Mouse (Mus musculus): ENCODE results near the gene Nucb1. TPM values are rescaled to one million over a fixed set of nuclear protein-coding genes. Genes with fewer than 3 reads are reported as not detected.
"Not testable (repeated sequence)": the region's sequence is repeated elsewhere in the genome, so short reads cannot be mapped to it uniquely, and the experiment has no call there.

Nucb1 gene
- total and polyA plus RNA-seq, 2 experiments from 2014 or later = 137 TPM

- Histone ChIP-seq H3K9me3 (ENCODE audit: low read length) (no peaks in the 10 kb centered on the region), H3K4me3 (ENCODE audit: low read depth, low read length) (no peak overlapping the region), H3K4me2 (ENCODE audit: low read depth, low read length, poor library complexity, severe bottlenecking) (no peak overlapping the region), H3K27ac (ENCODE audit: low read depth, low read length) (peak overlapping the region; percentile 82; the same call in 1 of the 2 replicates), H3K9ac (replicated peaks; ENCODE audit: low read length, poor library complexity, severe bottlenecking) (no peak overlapping the region), H3K4me1 (ENCODE audit: insufficient read depth, low read length) (peaks cover 14% of the 10 kb centered on the region), H3K27me3 (ENCODE audit: insufficient read depth, low read length) (no peaks in the 10 kb centered on the region), H3K36me3 (ENCODE audit: insufficient read depth, low read length) (peaks cover 27% of the 10 kb centered on the region)
- no peak for TF ChIP-seq CTCF (IDR thresholded peaks at IDR 0.05)
- ATAC-seq (ENCODE audit: low FRiP score) (no peak), DNase-seq (ENCODE audit: low spot score) (peak; percentile 72)
- 44% methylated on average over 13 of the region's 13 CpGs for WGBS
Observed at GRCm38 (mm10) chr7:45460860-45461314, 49.3 kb downstream of the Nucb1 start.

- peak overlapping the region; percentile 82 for H3K27ac ChIP-seq (ENCODE audit: low read depth, low read length)
- no peak for DNase-seq (ENCODE audit: low spot score)
- peaks cover 12% of the 10 kb centered on the region for H3K4me1 ChIP-seq (ENCODE audit: insufficient read depth, low read length)
- H3K36me3 ChIP-seq (ENCODE audit: insufficient read depth, low read length) = peaks cover 32% of the 10 kb centered on the region
- peak overlapping the region; percentile 47 for H3K4me2 ChIP-seq (ENCODE audit: low read depth, low read length, poor library complexity, severe bottlenecking)
- no peak overlapping the region for H3K9ac ChIP-seq (replicated peaks; ENCODE audit: low read length, poor library complexity, severe bottlenecking)
- H3K9me3 ChIP-seq (ENCODE audit: low read length) = no peaks in the 10 kb centered on the region
- H3K27me3 ChIP-seq (ENCODE audit: insufficient read depth, low read length) = no peaks in the 10 kb centered on the region
- ATAC-seq (ENCODE audit: low FRiP score) = no peak; the same call in 1 of the 2 replicates
- 70% methylated on average over 7 of the region's 7 CpGs for WGBS
- H3K4me3 ChIP-seq (ENCODE audit: low read depth, low read length) = peak overlapping the region; percentile 74; the same call in 1 of the 2 replicates
- no peak for TF ChIP-seq CTCF (IDR thresholded peaks at IDR 0.05)
Observed at GRCm38 (mm10) chr7:45460377-45460776, 49.8 kb downstream of the Nucb1 start.

- peaks cover 37% of the 10 kb centered on the region for H3K36me3 ChIP-seq (ENCODE audit: insufficient read depth, low read length)
- 1% methylated on average over 23 of the region's 37 CpGs for WGBS
- H3K4me3 ChIP-seq (ENCODE audit: low read depth, low read length) = peak within 1 kb of the TSS; percentile 74
- peak within 1 kb of the TSS; percentile 89 for H3K27ac ChIP-seq (ENCODE audit: low read depth, low read length)
- ATAC-seq (ENCODE audit: low FRiP score) (peak; percentile 95), DNase-seq (ENCODE audit: low spot score) (peak; percentile 100)
- peak within 1 kb of the TSS; percentile 83 for H3K9ac ChIP-seq (replicated peaks; ENCODE audit: low read length, poor library complexity, severe bottlenecking)
- H3K9me3 ChIP-seq (ENCODE audit: low read length); H3K27me3 ChIP-seq (ENCODE audit: insufficient read depth, low read length); H3K4me1 ChIP-seq (ENCODE audit: insufficient read depth, low read length): not testable (repeated sequence)
- H3K4me2 ChIP-seq (ENCODE audit: low read depth, low read length, poor library complexity, severe bottlenecking) = peak within 1 kb of the TSS; percentile 74
Observed at GRCm38 (mm10) chr7:45459564-45460140, 50.6 kb downstream of the Nucb1 start, which contains the start of gene Ftl1. TSS of gene Ftl1 (minus strand) at chr7:45459884.

- H3K4me2 ChIP-seq (ENCODE audit: low read depth, low read length, poor library complexity, severe bottlenecking) = peak overlapping the region; percentile 74
- ATAC-seq (ENCODE audit: low FRiP score) (peak; percentile 81), DNase-seq (ENCODE audit: low spot score) (peak; percentile 86)
- H3K27ac ChIP-seq (ENCODE audit: low read depth, low read length) = peak overlapping the region; percentile 89
- peak overlapping the region; percentile 83 for H3K9ac ChIP-seq (replicated peaks; ENCODE audit: low read length, poor library complexity, severe bottlenecking)
- no peaks in the 10 kb centered on the region for H3K27me3 ChIP-seq (ENCODE audit: insufficient read depth, low read length)
- peak overlapping the region; percentile 74 for H3K4me3 ChIP-seq (ENCODE audit: low read depth, low read length)
- peaks cover 10% of the 10 kb centered on the region for H3K4me1 ChIP-seq (ENCODE audit: insufficient read depth, low read length)
- WGBS = under 1% methylated on average over 41 of the region's 43 CpGs
- no peaks in the 10 kb centered on the region for H3K9me3 ChIP-seq (ENCODE audit: low read length)
- no peak for TF ChIP-seq CTCF (IDR thresholded peaks at IDR 0.05)
- H3K36me3 ChIP-seq (ENCODE audit: insufficient read depth, low read length) = peaks cover 41% of the 10 kb centered on the region
Observed at GRCm38 (mm10) chr7:45458748-45459563, 51.2 kb downstream of the Nucb1 start.

- peak overlapping the region; percentile 33 for H3K9ac ChIP-seq (replicated peaks; ENCODE audit: low read length, poor library complexity, severe bottlenecking)
- H3K4me1 ChIP-seq (ENCODE audit: insufficient read depth, low read length) = peaks cover 10% of the 10 kb centered on the region
- DNase-seq (ENCODE audit: low spot score) (no peak), ATAC-seq (ENCODE audit: low FRiP score) (no peak)
- H3K36me3 ChIP-seq (ENCODE audit: insufficient read depth, low read length) = peaks cover 33% of the 10 kb centered on the region
- H3K4me3 ChIP-seq (ENCODE audit: low read depth, low read length) = peak overlapping the region; percentile 74
- peak overlapping the region; percentile 47; the same call in 1 of the 2 replicates for H3K27ac ChIP-seq (ENCODE audit: low read depth, low read length)
- H3K27me3 ChIP-seq (ENCODE audit: insufficient read depth, low read length) = no peaks in the 10 kb centered on the region
- 63% methylated on average over 9 of the region's 10 CpGs for WGBS
- peak overlapping the region; percentile 74 for H3K4me2 ChIP-seq (ENCODE audit: low read depth, low read length, poor library complexity, severe bottlenecking)
- no peak for TF ChIP-seq CTCF (IDR thresholded peaks at IDR 0.05)
- no peaks in the 10 kb centered on the region for H3K9me3 ChIP-seq (ENCODE audit: low read length)
Observed at GRCm38 (mm10) chr7:45457204-45458060, 52.8 kb downstream of the Nucb1 start.
